In the genomic region with DNA sequence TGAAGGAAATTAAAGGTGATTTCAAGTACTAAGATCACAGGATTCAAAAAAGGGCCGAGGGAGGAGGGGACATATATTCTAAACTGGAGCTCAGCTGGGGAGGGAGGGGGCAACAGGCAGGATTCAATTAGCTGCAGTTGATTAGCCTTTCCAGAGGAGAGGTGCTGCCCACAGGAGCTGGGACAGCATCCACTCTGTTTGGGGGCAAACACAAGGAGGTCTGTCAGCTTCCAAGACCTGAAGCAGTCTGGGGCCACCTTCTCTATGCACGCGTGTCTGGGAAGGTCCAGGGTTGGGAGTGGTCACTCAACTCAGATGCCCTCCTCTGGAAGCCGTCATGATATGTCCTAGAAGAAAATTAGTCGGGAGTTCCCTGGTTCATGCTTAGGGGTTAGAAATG, we compare ENCODE assay signal across 22 mouse cellular contexts.
"Had no signal": no experiment of that assay in that cellular context is flagged by ENCODE, and none has a peak within 500 bp of the region (broad histone marks: within the 10 kb centered on the region; RNA-seq: fewer than 3 reads in every experiment).

No protein-coding gene starts in this region.

- H3K9me3 ChIP-seq: limb, embryonic 13.5 days; liver, embryonic 12.5 days; liver, embryonic 15.5 days; lung, embryonic 15.5 days; midbrain, embryonic 12.5 days; neural tube, embryonic 13.5 days; stomach, embryonic 15.5 days had no signal

- H3K4me3 ChIP-seq: layer of hippocampus, adult 2 months; limb, embryonic 13.5 days; liver, embryonic 12.5 days; liver, embryonic 15.5 days; lung, embryonic 15.5 days; midbrain, embryonic 12.5 days; myocyte; neural tube, embryonic 13.5 days; stomach, embryonic 15.5 days had no signal

- H3K9ac ChIP-seq: limb, embryonic 13.5 days; liver, embryonic 12.5 days; liver, embryonic 15.5 days; lung, embryonic 15.5 days; midbrain, embryonic 12.5 days; neural tube, embryonic 13.5 days; stomach, embryonic 15.5 days had no signal

- DNase-seq: kidney, adult 2 months; kidney, postnatal 25 days; layer of hippocampus, adult 9-11 months; liver; lung, adult 18-20 months; lung, postnatal 14 days; lung, postnatal 4 days; retina, postnatal 1 day; right cerebral cortex, postnatal 25 days; spleen, adult 18-20 months; thymus, postnatal 25 days had no signal

- H3K4me2 ChIP-seq: limb, embryonic 13.5 days; liver, embryonic 12.5 days; liver, embryonic 15.5 days; lung, embryonic 15.5 days; midbrain, embryonic 12.5 days; neural tube, embryonic 13.5 days; stomach, embryonic 15.5 days had no signal

- H3K27me3 ChIP-seq: limb, embryonic 13.5 days; liver, embryonic 12.5 days; liver, embryonic 15.5 days; lung, embryonic 15.5 days; midbrain, embryonic 12.5 days; neural tube, embryonic 13.5 days; stomach, embryonic 15.5 days had no signal

- H3K36me3 ChIP-seq: limb, embryonic 13.5 days; liver, embryonic 12.5 days; liver, embryonic 15.5 days; lung, embryonic 15.5 days; midbrain, embryonic 12.5 days; neural tube, embryonic 13.5 days; stomach, embryonic 15.5 days had no signal

- H3K27ac ChIP-seq: kidney, postnatal 0 days; layer of hippocampus, adult 2 months; limb, embryonic 13.5 days; liver, embryonic 12.5 days; liver, embryonic 15.5 days; lung, embryonic 15.5 days; midbrain, embryonic 12.5 days; neural tube, embryonic 13.5 days; stomach, embryonic 15.5 days had no signal

- ATAC-seq: liver, embryonic 12.5 days; midbrain, embryonic 16.5 days had no signal

- H3K4me1 ChIP-seq: liver, embryonic 12.5 days; liver, embryonic 15.5 days; stomach, embryonic 15.5 days had no signal
